Mouse (Mus musculus) T-helper 17 cell (primary cell): ENCODE measurements at regions not wholly inside any gene's neighbourhood (a gene's known extent, or its start where the extent isn't known, plus 50 kb on each side); places are given as distances from the start of the nearest gene placed in this dataset.

ENCODE experiments used
- in situ Hi-C, 2 experiments: fragments of 300-600 bp; cut with MboI, MseI; formaldehyde crosslinking; loops; 1 replicate in 1 of 2; 2 replicates in 1 of 2; pipeline ENCODE4 v1.15.1; 2025; ENCODE audit warnings: high pct_unique_total_duplicates in 2 of 2

DNA sequence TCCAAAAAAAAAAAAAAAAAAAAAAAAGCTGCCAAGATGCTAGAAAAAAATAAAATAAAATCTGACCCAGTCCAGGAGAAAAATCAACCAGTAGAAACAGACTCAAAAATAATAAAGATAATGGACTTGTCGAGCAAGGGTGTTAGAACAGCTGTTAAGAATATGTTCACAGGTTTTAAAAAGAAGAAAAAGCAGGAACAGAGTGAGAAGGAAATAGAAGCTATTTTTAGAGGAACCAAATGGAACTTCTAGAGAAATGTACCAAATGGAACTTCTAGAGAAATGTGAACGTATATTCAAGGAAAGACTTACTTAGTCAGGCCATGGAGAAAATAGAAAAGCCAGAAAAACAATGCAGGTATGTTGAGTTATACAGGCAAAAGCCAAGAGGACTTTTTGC, 662.4 kb upstream of the Jmjd1c start:
- in situ Hi-C loops: no loop called here

DNA sequence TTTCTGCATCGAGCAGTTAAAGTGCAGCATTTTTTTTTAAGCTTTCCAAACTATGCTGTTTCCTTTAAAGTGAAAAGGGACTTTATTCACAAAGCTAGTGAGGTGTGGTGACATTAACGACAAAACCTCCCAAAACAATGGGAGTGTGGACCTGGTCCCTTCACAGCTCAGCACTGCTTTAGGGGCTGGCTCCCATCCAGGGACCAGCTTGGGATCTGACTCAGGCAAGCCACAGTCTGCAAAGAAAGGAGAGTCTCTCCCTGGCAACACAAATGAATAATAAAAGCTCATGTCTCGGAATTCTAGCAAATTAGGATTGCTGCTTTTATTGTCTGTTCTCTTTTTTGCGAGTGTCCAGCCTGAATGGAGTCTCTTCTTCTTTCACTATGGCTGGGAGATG, 625.2 kb upstream of the Jmjd1c start:
- in situ Hi-C loops: no loop called here

DNA sequence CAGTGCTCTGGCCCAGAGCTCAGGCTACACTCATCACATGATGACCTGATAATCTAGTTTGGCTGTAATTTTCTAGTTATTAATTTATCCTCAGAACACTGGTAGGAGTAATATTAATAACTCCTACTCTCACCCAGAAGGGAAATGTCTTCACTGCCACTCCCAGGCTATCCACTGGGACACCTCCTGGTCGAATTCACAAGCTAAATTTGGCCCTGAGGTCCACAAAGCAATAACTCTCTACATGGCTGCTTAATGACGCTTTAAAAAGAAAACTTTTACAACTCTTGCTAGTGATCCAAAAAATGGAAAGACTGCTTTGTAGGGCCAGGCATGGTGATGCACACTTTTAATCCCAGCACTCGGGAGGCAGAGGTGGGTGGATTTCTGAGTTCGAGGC, 623.9 kb upstream of the Jmjd1c start:
- in situ Hi-C loops: no loop called here

DNA sequence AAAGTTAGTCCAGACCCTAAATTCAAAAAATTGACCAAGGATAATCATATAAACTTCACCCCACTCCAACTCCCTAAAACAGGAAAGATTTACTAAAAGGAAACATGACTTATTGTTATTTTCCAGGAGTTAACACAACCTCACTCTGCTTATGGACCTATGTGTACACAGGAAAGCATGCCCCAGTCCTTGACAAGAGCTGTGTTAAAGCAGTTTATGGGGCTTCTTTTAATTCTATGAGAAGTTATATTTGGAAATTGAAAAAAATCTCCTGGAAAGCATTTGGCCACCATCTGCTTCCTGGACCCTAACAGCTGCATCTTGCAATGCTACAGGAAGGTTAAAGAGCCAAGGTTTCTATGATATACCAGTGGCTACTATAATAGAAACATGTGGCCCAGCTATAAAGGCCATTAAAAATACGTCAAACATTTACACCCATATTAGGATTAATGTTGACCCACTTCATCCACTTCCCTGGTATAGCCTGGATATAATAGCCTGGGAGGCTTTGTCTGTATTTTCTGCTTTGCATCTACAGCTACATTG, 620.7 kb upstream of the Jmjd1c start:
- in situ Hi-C loops: no loop called here

DNA sequence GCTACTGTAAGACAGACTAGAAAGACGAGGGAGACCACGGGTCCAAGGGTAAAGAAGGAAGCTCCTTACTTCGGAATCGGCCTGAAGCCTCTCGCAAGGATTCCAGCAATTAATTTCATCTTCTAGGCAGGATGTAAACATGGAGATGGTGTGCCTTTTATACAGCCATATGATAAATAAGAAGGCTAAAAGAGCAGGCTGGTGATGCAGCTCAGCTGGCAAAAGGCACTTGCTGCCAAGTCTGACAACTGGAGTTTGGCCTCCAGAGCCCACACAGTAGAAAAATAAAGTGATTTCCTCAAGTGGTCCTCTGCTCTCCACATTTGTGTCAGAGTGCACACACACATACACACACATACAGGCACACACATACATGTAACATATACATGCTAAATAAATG, 605.1 kb upstream of the Jmjd1c start:
- in situ Hi-C loops: loop anchor here in 1 of 2 experiments (5.0 kb wide), 1 partner anchor 49 kb away; no protein-coding TSS in a partner anchor

DNA sequence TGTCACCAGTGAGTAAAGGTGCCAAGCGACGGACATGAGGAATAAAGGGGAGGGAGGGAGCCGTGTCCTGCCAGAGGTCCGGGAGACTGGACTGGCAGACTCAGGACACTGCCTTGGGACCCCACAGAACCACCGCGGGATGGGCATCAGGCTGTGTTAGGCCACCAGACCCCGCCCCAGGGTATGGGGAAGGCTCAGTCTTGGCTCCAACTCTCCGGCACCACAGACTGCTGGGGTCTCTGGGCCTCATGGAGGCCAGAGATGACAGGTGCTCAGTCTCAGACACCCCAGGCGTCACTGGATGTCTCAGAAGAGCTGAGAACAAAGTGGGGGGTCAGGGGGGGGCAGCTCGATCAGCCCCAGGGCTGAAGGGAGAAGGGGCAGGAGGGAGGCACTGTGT, 604.1 kb upstream of the Jmjd1c start:
- in situ Hi-C loops: loop anchor here in 1 of 2 experiments (5.0 kb wide), 1 partner anchor 50 kb away; no protein-coding TSS in a partner anchor

DNA sequence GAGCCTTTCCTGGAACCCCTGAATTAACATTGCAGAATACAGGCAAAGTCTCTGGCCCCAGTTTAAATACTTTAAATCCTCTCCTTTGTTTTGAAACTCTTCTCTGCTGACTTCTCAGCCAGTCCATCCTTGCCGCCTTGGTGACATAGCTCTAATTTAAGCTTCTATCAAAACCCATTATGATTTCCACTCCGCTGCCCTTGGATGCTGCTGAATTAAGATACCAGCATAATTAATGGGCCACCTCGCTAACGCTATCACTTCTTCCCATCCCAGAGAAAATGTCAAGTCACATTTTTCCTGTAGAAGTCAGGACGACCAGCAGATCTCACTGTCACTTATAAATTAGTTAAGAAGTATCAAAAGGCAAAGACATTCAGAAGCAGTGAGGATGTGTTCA, 556.1 kb upstream of the Jmjd1c start:
- in situ Hi-C loops: loop anchor here in 1 of 2 experiments (10.0 kb wide), 1 partner anchor 905 kb away; no protein-coding TSS in a partner anchor

DNA sequence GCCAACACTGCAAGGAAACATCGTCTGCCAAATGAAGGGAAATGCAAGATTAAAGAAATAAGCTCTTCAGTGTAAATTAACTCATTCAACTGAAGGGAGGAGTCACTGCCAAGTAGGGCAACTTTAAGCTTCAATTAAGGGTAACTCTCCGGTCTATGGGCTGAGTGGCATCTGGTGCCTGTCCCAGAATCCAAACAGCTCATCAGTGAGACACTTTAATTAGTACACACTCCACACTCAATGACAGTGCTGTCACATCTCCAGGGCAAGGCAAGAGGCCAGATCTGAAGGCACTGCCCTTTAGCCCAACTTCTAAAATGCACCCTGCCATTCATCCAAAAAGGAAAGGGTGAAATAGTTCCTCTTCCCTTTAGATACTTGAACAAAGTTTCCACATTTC, 549.3 kb upstream of the Jmjd1c start:
- in situ Hi-C loops: no loop called here

DNA sequence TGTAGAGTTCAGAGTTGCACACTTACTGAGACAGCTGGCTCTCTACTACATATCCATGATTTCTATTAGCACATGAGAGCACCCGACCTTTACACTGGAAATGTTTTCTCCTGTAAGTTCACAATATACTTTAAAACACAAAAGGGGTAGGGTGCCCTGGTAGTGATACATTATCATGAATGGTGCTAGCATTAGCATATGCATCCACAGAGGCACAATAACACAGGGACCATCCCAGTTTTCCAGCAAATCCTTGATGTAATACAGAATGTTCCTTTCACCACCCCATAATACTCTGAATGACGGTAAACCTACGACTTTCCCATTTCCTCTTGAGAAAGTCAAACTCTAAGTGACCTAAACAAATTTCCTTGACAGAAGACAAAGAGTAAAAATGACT, 548.3 kb upstream of the Jmjd1c start:
- in situ Hi-C loops: no loop called here

DNA sequence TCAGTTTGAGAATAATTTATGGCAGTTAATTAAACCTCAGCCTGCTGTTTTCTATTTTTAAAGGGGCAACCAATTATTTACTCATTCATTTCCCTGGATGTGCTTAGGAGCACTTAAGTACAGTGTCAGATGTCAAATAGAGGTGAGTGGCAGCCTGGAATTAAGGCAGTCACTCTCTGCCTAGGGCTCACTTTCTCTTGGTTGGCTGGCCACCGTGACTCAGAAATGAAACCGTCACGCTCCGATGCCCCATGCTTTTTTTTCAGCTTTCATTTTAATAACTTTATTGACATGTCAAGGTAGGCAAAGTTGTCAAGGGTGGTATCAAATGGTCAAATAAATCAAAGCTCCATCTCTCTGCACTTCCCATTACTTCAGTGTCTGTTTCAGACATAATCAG, 547.9 kb upstream of the Jmjd1c start:
- in situ Hi-C loops: no loop called here

DNA sequence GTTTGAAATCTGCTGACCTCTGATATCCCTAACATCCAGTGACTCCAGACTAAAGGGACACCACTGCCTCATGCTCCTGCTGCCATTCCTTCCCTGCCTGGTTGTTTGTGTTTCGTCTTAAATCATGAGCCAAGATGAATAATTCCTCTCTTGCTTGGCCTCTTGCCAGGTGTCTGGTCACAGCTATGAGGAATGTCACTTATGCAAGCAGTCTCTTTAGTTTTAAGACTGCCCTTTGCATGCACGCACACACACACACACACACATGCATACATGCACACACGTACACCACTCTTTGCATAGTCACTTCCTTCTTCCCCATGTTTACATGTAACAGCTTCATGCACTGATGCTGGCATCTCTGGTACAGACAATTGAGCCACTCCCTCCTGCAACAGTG, 543.0 kb upstream of the Jmjd1c start:
- in situ Hi-C loops: no loop called here

DNA sequence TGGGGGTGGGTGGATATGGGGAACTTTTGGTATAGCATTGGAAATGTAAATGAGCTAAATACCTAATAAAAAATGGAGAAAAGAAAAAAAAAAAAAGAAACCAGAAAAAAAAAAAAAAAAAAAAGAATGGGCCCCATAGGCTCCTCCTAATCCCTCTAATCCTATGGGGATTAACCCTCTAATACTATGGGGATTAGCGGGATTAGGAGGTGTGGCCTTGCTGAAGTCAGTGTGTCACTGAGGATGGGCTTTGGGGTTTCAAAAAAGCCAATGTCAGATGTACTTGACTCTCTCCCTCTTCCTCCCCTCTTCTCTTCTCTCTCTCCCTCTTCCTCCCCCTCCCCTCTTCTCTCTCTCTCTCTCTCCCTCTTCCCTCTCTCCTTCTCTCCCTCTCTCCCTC, 541.7 kb upstream of the Jmjd1c start:
- in situ Hi-C loops: no loop called here

DNA sequence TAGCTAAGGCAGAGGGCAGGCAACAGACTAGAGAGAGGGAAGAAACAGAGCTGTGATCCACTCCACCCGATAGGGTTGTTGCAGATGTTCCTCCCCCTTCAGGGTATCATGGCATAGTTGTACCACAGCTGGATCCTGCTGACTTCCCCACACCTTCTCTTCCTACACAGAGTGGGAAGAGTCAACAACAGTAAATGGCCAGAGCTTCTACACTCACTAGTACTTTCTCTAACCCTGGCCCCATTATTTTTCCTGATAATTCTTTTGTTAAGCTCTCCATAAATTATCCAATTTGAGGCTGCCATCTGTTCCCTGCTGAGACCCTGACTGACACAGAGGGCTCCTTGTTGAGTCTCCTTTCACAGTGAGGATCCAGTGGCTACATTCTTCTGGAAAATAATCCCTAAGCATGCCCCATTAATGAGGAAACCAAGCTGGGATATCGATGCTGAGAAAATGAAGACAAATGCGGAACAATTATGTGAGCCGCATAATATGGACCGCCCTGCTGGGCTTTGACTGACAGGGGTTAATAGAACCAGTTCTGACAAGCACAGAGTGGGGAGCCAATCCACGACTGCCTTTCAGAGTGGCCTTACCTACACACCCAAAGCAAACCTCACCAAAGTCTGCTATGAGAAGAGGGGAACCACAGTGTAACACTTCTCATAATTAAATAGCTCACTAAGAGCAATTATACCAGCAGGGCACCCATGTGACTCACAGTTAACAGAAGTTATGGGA, 537.7 kb upstream of the Jmjd1c start:
- in situ Hi-C loops: no loop called here

DNA sequence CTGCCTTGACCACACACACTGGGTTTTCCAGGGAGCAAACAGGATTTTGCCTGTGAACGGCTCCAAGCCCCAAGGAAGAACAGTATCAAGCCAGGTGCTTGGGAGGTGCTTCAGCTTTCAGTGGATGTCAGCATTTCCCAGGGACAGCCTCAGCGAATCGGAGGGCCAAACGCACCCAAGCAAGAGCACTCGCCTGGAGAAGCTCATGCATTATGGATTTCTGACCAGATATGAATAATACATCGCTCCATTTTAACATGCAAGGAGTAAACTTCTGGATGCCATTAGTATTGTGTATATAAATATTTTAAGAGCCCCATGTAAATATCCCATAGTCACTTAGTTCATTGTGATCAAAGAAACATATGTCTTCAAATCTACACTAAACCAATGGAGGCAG, 530.6 kb upstream of the Jmjd1c start:
- in situ Hi-C loops: no loop called here

DNA sequence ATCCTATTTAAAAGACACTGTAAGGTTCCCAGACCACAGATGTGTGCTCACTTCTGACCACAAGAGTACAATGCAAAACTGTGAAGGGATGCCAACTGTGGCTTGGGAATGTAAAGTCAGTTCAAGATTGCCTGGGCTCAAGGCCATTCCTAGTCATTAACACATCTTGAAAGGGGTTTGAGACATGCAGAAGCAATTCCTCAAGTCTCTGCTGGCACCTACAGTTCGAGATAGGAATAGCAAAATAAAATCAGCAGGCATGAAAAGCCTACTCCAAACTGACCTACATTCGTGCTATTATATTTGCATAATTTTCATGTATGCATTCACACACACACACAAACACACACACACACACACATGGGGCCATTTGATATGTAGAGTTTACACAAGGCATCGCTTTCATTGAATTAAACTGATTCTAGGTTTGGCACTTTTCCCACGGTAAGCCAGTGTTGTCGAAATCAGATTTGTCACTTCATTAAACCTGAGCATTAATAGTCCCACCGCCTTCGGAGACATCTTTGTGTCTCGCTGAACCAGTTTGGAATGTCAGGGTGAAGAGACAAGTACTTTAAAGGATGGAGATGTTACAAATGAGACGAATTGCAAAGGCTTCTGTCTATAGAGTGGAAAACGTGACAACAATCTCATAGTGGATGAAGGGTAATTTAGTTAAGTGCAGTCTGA, 520.9 kb upstream of the Jmjd1c start:
- in situ Hi-C loops: no loop called here

DNA sequence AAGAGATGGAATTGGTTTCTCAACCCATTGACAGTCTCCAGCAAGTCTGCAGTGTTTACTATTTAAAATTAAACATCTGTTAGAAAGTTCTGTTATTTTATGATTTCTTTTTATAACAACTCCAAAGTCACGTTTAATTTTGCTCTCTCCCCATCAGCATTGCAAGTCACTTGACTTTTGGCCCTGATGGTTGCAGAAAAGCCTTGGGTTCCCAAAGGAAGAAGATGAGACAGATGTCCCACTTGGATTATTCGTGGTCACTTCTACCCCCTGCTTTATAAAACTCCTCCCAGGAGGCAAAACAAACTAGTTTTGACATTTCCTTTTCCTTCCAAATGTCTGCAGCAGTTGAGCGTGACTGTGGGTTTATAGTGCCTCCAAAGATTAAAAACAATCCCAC, 502.9 kb upstream of the Jmjd1c start:
- in situ Hi-C loops: no loop called here

DNA sequence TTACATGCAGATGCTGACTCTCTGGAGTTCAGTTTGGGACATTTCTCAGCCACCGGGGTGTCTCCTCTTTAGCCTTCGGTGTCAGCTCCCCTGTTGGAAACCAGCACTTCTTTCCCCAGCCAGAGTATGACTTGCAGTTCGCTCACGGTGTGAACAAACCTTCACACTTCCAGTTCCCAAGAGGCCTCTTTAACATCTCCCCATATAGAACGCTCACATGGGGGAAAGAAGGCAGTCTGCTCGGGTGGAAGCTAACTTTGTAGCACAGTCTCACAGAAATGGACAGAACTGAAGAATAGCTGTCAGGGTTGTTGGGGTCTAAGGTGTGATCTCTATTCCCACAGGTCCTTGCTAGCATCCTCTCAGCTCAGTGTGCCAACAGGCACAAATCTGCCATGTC, 502.4 kb upstream of the Jmjd1c start:
- in situ Hi-C loops: no loop called here

DNA sequence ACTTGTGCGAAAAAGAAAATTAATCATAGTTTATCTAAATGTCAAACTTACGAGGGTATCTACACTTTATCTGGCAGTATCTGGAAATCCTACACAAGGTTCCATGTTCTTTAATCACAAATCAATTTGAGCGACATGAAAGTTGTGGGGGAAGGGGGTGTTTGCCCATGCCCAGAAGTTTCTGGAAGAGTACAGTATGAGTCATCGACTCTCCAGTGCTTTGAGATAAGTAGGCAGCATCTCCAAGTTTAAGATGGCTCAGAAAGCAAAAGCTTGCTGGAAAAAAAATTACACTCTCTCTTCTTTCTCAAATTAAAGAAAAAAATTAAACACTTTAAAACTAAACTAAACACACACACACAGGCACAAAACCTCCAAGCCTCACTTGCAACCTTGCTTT, 498.0 kb upstream of the Jmjd1c start:
- in situ Hi-C loops: no loop called here

DNA sequence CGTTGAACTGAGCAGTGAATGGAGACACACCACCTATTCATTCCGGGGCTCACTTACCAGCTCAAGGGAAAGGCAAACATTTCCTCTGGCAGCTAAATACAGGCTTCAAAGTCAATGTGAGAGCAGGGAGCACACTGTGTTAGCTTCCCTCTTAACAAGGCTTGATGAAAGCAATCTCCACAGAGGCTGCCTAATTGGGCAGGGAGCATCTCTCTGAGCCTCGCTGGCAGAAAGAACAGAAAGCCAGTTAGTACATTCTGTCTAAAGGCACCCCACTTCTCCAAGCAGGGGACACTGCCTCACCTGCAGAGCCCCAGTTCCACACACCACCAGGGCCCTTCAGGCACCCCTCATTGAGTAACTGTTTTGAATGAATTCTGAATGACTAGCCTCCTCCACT, 488.8 kb upstream of the Jmjd1c start:
- in situ Hi-C loops: no loop called here

DNA sequence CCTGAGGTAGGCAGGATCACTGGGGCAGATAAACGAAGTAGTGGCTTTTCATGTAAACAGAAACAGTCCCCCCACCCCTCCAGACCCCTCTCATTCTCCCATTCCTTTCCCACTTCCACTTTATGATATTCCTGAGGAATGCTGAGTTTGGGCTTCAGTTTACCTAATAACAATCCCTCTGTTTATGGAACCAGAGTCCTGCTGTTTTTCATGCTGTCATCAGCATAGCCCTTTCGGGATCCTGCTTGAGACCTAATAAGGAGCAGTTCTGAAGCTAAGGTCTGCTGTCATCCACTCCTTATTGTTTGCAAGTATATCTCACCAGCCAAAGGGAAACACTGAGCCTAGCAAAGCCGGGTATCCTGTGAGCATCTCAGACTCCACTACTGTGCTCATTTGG, 479.6 kb upstream of the Jmjd1c start:
- in situ Hi-C loops: no loop called here

DNA sequence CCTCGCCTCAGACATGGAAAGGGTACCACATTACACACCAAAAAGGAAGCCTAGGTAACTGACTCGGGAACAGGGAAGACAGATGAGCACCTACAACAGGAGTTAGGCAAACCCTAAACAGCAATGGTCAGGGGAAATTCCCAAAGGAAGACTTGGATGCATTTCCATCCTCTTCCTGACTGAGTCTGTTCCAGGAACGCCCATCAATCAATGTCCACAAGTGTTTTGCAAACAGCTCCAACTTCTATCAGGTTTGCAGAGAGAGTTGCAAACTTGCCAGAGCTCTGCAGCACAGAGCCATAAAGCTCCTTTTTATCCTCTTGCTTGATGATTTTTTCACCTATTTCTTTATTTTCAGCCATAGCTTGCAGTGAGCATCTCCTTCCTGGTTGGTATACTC, 464.9 kb upstream of the Jmjd1c start:
- in situ Hi-C loops: loop anchor here in 1 of 2 experiments (10.0 kb wide), 1 partner anchor 1704 kb away; no protein-coding TSS in a partner anchor

DNA sequence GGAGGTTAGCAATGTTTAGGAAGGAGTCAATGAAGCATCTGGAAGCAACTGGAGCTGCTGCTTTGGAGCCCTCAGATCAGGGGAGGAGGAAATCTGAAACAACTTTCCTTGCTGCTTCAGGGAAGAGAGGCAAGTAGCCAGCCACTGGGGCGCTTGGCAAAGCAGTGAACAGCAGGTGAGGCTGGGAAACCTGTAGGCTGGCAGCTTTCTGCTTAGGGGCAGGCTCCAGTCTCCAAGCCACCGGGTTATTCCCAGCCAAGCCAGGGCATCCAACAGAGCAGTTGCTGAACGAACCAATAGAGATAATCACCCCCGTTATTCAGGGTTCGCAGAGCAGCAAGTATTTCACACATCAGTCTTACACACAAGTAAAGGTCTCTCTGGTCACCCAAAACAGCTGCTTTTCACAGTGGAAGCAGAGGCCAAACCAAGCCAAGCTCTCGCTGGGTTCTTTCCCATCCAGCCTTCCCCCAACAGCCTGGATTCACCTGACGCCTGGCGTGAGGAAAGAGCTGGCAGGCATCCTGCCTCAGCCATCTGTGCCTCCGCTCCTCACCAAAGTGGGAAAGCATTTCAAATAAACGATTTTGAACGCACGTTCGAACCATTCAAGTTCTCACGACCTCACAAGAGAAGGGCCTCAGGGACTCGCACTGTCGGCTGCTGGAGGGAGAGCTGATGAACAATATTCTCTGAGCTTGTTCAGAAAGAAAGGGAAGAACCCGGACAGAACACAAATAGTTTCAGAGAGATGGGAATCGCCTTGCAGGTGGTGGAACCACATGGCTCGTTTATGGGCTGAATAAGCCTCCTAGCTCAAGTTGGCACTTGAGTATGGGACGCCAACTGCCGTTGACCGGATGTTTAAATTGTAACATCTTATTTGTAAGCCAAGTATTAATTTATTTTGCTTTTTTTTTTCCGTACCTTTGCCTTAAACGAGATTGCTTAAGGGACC, 454.8 kb upstream of the Jmjd1c start:
- in situ Hi-C loops: no loop called here
